Mouse (Mus musculus) MEL-GATA-1-ER (cell line): Measurements from ENCODE around the gene Yy1.

Experiments used
- DNase-seq: peaks from one replicate; pipeline ENCODE4 v3.0.0-alpha.2; 2012; ENCODE audit warnings: low read depth; ENCODE audit errors: extremely low read depth

Yy1 gene

GRCm38 (mm10) chr12:108792546-108793452 is at the start of gene Yy1:
Gene Yy1, plus strand, starts transcription at chr12:108792973.
- peak; percentile 79 for DNase-seq

GRCm38 (mm10) chr12:108745990-108746389 is 46.8 kb upstream of the Yy1 start:
- no peak for DNase-seq

- no peak for DNase-seq
Observed at GRCm38 (mm10) chr12:108749019-108749418, 43.8 kb upstream of the Yy1 start.

GRCm38 (mm10) chr12:108749454-108749853 is 43.3 kb upstream of the Yy1 start:
- no peak for DNase-seq

- DNase-seq, result no peak
Observed at GRCm38 (mm10) chr12:108750226-108750625, 42.5 kb upstream of the Yy1 start.

- DNase-seq, result no peak
Observed at GRCm38 (mm10) chr12:108751790-108752189, 41.0 kb upstream of the Yy1 start.

GRCm38 (mm10) chr12:108755141-108755540 is 37.6 kb upstream of the Yy1 start:
- DNase-seq, result no peak

- DNase-seq, result no peak
Observed at GRCm38 (mm10) chr12:108756611-108757010, 36.2 kb upstream of the Yy1 start.

- DNase-seq, result peak; percentile 89
Observed at GRCm38 (mm10) chr12:108757717-108758257, 35.0 kb upstream of the Yy1 start.

- DNase-seq, result no peak
Observed at GRCm38 (mm10) chr12:108758273-108758672, 34.5 kb upstream of the Yy1 start.

GRCm38 (mm10) chr12:108758682-108759081 is 34.1 kb upstream of the Yy1 start:
- no peak for DNase-seq

GRCm38 (mm10) chr12:108759266-108759665 is 33.5 kb upstream of the Yy1 start:
- no peak for DNase-seq

GRCm38 (mm10) chr12:108760016-108760415 is 32.8 kb upstream of the Yy1 start:
- DNase-seq, result no peak

- DNase-seq, result peak; percentile 48
Observed at GRCm38 (mm10) chr12:108760500-108761020, 32.2 kb upstream of the Yy1 start.

GRCm38 (mm10) chr12:108761209-108761608 is 31.6 kb upstream of the Yy1 start:
- DNase-seq, result peak; percentile 50

- DNase-seq, result no peak
Observed at GRCm38 (mm10) chr12:108761665-108762064, 31.1 kb upstream of the Yy1 start.

GRCm38 (mm10) chr12:108763057-108763796 is 29.5 kb upstream of the Yy1 start:
- DNase-seq, result peak; percentile 90

GRCm38 (mm10) chr12:108764917-108765678 is 27.7 kb upstream of the Yy1 start:
- peak; percentile 53 for DNase-seq

GRCm38 (mm10) chr12:108765751-108766221 is 27.0 kb upstream of the Yy1 start:
- peak; percentile 81 for DNase-seq

GRCm38 (mm10) chr12:108766316-108766715 is 26.5 kb upstream of the Yy1 start:
- peak; percentile 50 for DNase-seq

- DNase-seq, result no peak
Observed at GRCm38 (mm10) chr12:108766866-108767265, 25.9 kb upstream of the Yy1 start.
